Mouse (Mus musculus): ENCODE results near the gene Odf3l1.
"Not testable (repeated sequence)": the region's sequence is repeated elsewhere in the genome, so short reads cannot be mapped to it uniquely, and the experiment has no call there.

- not testable (repeated sequence) for TF ChIP-seq CTCF, EP300 (IDR thresholded peaks at IDR 0.05; ENCODE audit: low read depth)
Measured at GRCm38 (mm10) chr9:56909991-56910390, 45.5 kb upstream of the Odf3l1 start.

All from heart, postnatal 0 days (tissue).